Mouse (Mus musculus): ENCODE results near the gene Olfr904.
"Not testable (repeated sequence)": the region's sequence is repeated elsewhere in the genome, so short reads cannot be mapped to it uniquely, and the experiment has no call there.

Gene Olfr904

DNA sequence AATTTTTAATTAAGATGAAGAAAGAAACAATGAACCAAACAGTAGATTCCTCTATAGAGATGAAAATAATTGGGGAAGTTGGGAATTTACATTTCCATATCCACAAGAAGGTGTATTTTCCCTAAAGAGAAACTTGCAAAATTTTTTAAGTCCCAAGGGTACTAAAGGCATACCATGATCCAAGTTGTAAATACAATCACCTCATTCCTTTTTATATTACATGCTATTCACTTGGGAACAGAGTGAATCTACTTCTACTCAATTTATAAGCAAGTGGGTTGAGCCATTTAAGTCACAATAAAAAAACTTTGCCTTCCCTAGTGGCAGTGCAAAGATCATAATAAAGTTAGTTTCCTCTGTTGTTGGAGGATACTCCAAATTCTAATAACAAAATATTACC, at the start of gene Olfr904:
TSS of gene Olfr904 (plus strand) at position 301 of the 400 bp plus-strand sequence.
- DNase-seq (ENCODE audit: low spot score): no peak

DNA sequence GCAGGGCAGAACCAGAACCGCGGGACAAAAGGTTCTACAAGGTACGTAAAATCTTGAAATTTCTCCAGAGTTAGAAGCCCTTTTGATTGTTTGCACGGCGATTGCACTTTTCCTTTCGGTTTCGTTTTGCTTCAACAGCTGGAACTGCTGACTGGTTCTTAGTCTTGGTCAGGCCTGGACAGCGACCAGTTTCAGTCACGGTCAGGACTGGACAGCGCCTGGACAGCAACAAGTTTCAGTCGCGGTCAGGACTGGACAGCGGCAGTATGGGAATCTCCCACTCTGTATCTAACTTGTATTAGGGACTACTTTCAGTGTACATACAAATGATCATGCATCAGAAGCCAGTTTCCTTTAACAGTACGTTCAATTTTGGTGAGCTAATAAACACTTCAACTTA, 49.4 kb upstream of the Olfr904 start:
- DNase-seq (ENCODE audit: low spot score): not testable (repeated sequence)

DNA sequence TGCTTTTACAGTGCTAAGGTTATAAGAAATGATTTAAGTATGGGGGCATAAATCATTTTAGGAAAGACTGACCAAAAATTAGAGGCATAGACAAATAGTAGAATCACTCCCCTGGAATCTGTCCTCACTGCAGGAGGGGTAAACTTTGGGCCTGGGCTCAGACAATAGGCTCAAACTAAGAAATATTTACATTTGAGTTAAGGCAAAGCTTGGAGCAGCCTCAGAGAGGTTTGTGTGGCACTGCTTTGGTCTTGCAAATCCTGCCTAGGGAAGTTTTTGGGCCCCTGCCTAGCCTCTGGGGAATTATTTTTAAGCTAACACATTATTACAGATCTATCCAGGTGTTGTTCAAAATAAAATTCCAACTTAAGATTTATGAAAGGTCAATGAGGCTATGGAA, 39.1 kb upstream of the Olfr904 start:
- DNase-seq (ENCODE audit: low spot score): no peak

DNA sequence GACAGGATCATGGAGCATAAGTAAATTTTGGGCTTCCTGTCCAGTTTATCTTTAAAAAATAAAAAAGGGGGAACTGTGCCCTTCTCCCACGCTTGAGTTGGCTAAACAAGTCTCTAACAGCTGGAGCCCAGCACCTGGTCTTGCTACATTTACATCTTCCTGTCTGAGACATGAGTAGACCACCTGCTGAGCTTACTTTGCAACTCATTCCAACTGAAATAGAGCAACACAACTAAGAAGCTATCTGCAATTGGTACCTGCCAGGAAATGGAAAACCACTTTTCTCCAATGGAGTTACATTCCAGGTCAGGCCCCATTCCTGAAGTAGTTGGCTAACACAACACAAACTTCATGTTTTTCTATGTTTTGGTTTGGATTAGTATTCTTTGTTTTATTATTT, 35.9 kb upstream of the Olfr904 start:
- DNase-seq (ENCODE audit: low spot score): no peak

DNA sequence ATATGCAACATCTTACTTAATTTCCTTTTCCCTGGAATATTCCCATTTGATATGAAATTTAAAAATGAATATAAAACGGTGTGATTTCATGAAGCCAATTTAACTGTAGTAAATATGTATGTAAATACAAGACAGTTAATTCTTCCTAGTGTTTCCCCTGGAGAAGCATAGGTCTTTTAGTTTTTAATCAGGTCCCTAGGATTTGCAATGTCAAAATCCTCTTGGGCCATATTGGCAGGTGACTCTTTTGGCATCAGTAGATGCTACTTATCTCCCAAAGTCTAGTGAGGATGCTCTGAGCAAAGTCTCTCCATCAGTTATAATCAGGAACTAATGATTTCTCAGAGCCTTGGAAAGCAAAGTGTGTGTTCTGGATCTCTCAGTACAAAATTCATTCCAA, 33.8 kb upstream of the Olfr904 start, which contains the start of gene Olfr901:
TSS of gene Olfr901 (plus strand) at position 301 of the 400 bp plus-strand sequence.
- no peak for DNase-seq (ENCODE audit: low spot score)

DNA sequence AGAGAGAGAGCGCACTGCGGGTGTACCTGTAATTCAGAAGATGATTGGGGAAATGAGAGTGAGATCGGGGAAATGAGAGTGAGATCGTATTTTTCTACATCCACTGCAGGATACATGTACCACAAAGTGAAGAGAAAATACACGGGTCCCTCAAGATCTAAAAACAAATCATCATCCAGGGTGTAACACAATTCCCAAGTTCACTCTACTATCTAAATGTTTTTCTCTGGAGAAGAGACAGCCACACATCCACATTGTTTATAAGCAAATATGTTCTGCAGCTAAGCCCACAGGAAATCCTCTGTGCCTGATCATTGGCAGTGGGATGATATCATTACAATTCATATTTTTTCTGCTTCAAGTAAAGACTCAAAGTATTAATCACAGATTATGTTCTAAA, 15.6 kb upstream of the Olfr904 start, which contains the start of gene Olfr902:
TSS of gene Olfr902 (plus strand) at position 301 of the 400 bp plus-strand sequence.
- DNase-seq (ENCODE audit: low spot score): no peak

DNA sequence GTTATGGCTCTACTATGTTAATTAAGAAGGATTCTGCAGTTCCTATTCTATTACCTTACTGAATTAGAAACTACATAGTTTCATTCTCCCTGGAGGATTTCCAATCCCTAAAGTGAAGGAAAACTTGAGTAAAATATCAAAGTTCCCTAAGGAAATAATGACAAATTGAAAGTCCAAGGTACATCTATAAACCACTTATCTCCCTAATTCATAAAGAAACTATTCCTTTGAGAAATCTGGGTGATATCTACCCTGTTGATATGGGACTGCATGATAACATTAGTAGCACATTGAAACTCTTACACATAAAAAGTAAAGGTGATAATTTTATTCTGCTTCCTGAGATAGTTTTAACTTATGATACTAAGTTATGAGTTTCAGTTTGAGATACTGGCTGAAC, 7.9 kb downstream of the Olfr904 start, which contains the start of gene Olfr905:
TSS of gene Olfr905 (plus strand) at position 301 of the 400 bp plus-strand sequence.
- DNase-seq (ENCODE audit: low spot score): no peak

DNA sequence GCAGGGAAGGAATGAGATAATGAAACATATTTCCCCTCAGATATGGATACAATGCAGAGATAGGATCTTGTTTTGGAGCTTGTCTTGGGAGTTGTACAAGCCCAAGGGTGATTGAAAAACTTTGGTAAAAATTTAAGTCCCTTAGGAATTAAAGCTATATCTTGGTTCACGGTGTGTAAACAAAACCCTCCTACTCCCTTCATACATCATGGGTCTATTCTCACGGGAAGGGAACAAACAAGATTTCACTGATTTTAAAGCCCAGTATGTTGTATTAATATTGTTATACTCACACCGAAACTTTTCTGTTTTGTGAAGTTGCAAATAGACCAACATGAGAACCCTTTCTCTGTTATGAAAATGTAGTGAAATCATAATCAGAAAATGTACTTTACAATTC, 23.8 kb downstream of the Olfr904 start, which contains the start of gene Olfr906:
TSS of gene Olfr906 (plus strand) at position 301 of the 400 bp plus-strand sequence.
- DNase-seq (ENCODE audit: low spot score): no peak

DNA sequence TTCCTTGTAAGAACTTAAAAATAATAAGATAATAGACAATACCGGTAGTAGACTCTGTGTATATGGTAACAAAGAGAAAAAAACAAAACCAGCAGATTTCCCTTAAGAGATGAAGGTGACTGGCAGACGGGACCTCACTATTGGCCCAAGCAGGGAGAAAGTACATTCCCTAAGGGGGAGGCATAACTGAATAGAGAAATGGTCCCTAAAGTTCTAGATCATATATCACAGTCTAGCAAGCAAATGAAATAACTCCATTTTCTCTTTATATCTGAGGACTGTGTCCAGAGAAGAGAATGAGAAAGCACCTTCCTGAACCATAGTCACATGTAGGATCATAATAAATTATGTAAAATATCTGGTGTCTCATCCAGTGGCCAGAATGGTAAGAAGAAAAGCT, 32.6 kb downstream of the Olfr904 start, which contains the start of gene Olfr907:
TSS of gene Olfr907 (plus strand) at position 301 of the 400 bp plus-strand sequence.
- no peak for DNase-seq (ENCODE audit: low spot score)

DNA sequence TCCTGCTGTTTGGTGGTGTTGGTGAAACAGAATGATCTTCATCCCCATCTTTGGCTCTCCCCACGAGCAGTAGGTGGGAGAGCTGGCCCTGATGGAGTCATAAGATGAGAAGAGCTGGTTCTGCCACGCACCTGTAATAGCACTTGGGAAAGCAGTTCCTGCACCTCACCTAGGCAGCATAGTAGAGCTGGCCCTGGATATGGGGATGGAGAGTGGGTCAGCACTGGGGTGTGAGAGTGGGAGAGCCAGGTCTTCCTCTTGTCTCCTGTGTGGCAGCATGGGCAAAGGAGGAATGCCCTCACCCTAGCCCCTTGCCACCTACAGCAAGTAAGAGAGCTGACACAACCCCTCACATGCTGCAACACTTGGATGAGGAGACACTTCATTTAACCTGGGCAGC, 49.4 kb downstream of the Olfr904 start:
- no peak for DNase-seq (ENCODE audit: low spot score)

All from adipocyte (in vitro differentiated cells).